ENCODE assay signal across 11 mouse cellular contexts in the genomic region with DNA sequence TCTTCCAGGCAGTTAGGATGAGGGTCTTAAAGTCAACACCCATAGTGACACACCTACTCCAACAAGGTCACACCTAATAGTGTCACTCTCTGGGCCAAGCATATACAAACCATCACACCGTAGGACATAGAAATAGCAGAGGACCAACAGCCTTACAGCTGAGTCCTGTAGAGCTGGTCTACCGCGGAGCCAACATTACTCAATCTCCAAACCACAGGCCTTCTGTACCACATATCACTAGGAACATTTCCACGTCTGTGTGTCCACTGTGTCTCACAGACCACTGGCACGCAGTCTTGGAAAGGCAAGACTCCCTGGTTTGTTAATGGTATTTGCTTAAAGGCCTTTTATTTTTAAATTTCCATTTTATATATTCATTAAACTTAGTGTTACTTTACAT.
"Had no signal": no experiment of that assay in that cellular context is flagged by ENCODE, and none has a peak within 500 bp of the region (broad histone marks: within the 10 kb centered on the region; RNA-seq: fewer than 3 reads in every experiment).

No protein-coding gene starts in this region.

- ATAC-seq: liver, postnatal 0 days; lung, postnatal 0 days; midbrain, embryonic 13.5 days; midbrain, embryonic 15.5 days had no signal

- DNase-seq: liver, postnatal 0 days; lung, adult 2 months; lung, postnatal 14 days; lung, postnatal 36 days; right cerebral cortex, postnatal 14 days; thymus, adult 2 months; thymus, postnatal 25 days; thymus, postnatal 4 days had no signal
